Mouse (Mus musculus): ENCODE measurements around the gene Fam32a. TPM values are rescaled to one million over a fixed set of nuclear protein-coding genes. Genes with fewer than 3 reads are reported as not detected.
A peak's percentile ranks its signal among the peaks of the same experiment; 100 is the strongest.

Fam32a gene
- polyA plus RNA-seq (2012; rRNA removed) = 53.3 and 55.0 TPM in 2 replicates

GRCm38 (mm10) chr8:72219541-72220363, at the start of gene Fam32a:
Gene Fam32a (plus strand): TSS chr8:72219730.
- DNase-seq (ENCODE audit: low read depth, low spot score) = peak; percentile 91
- 10% methylated on average over 39 of the region's 39 CpGs for WGBS

DNA sequence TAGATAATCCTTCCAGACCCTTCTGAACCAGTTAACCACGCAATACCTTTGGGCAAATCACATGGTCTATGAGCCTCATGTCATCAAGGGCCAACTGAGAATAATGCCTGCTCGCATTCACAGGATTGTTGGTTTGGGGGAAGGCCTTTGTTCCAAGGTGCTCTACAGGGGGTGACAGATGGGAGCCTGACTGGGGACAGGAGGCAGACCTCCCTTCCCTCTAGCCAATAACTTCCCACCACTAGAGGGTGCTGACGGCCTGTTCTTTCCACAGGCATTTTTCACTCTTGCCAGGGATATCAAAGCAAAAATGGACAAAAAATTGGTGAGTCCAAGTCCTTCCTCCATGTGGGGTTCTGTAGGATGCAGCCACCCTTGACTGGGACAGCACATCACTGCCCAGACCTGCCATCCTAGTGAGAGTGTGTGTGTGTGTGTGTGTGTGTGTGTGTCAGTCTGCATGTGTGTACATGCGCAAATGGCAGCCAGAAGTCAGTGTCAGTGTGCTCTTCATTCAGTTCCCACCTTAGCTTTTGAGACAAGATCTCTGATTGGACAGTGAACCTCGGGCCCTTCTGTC, 42.1 kb upstream of the Fam32a start:
- WGBS = 71% methylated on average over 5 of the region's 5 CpGs
- no peak for DNase-seq (ENCODE audit: low read depth, low spot score)

- DNase-seq (ENCODE audit: low read depth, low spot score) = no peak
- WGBS = 75% methylated on average over 2 of the region's 2 CpGs
These were observed 35.9 kb upstream of the Fam32a start for GRCm38 (mm10) chr8:72183554-72184202.

DNA sequence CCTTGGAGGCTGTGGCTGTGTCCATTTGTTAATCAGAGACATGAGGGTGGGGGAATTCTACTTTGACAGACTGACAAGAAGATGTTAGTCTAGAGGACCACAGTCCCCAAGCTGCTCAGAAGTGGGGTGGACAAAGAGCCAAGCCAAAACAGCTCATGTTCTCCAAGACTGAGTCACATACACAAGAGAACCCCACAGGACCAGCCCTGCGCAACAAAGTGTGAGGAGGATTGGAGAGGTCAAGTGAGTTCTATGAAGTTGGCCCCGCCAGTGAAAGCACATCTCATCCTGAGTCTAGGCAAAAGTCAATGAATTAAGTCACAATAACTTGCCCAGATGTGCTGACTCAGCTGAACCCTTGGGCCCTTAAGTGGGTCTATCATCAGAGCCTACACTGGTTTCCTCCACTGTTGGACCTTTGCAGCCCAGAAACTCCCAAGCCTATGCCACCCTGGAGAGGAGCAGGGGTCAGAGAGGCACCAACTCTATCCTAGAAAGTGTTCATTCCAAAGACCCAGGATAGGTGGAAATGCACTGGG, 31.7 kb upstream of the Fam32a start:
- WGBS = 86% methylated on average over 2 of the region's 2 CpGs
- no peak for DNase-seq (ENCODE audit: low read depth, low spot score)

DNA sequence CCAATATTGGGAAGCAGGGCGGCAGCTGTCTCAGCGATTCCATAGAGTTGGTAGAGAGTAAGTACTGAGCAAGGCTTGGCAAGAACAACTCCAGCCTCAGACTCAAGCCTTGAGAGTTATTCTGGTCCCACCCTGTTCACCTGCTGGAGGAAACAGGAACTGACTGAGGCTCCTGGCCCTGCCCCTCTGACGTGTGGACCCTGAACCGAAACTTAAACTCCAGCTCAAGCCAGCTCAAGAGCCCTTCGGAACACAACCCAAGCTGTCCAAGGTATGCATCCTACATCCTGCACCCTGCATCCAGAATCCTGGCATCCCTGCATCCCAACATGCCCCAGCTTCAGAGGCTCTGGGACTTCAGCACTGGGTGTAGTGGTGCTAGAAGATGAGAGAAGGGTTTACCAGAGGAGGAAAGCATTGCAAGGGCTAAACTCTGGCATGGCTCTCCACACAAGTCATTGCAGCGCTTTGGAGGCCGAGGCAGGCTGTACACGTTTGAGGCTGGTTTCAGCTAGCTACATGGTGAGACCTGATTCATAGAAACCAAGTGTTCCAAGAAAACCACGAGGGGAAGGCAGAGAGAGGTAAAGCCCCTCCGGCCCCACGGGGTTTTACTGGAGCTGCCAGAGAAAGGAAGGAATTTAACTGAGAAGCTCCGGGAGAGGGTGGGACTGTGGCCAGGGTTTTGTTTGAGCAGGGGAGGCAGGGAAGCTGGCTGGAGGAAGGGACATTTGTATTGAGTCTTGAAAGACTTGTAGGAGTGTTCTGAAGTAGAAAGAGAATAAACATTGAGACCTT, 29.9 kb upstream of the Fam32a start, which contains the start of gene Hsh2d:
Hsh2d (plus strand) TSS at position 222 of the 798 bp plus-strand sequence.
- 23% methylated on average over 12 of the region's 12 CpGs for WGBS
- DNase-seq (ENCODE audit: low read depth, low spot score) = peak; percentile 43

DNA sequence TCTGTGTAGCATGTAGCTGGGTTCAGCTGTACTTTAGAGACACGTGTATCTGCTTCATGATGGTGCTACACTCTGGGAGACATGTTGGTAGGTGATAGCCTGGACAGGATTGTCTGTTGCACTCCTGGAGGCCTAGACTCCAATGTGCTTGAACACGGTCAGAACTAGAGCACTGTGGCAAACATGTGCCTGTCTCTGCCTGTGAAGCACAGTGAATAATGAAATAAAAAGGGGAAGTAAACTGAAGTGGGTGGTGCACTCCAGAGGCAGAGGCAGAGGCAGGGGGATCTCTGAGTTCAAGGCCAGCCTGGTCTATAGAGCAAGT, 29.4 kb upstream of the Fam32a start:
- no peak for DNase-seq (ENCODE audit: low read depth, low spot score)
- 32% methylated on average over 2 of the region's 2 CpGs for WGBS

GRCm38 (mm10) chr8:72192065-72192464, 27.5 kb upstream of the Fam32a start:
- no peak for DNase-seq (ENCODE audit: low read depth, low spot score)

DNA sequence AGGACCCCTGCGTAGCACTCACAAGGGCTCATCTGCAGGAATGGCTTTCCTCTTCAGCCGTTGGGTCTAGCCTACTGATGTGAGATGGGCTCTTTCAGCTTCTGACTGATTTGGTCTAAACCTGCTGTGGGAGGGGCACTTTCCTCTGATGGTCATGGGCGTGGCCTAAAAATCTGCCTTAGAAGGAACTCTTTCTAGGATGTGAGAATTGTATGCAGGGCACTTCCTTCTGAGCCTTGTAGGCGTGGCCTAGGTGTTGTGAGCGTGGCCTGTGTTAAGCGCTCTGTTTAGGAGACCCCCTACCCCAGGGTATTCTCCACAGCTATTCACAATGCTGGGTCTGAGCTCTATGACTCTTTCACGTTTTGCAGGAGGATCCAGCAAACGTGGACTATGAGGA, 21.5 kb upstream of the Fam32a start:
- WGBS = 70% methylated on average over 8 of the region's 8 CpGs

GRCm38 (mm10) chr8:72208582-72208981, 10.9 kb upstream of the Fam32a start:
- WGBS = 77% methylated on average over 1 of the region's 1 CpGs

More for the DNA sequence above, 21.5 kb upstream of the Fam32a start:
- DNase-seq (ENCODE audit: low read depth, low spot score) = no peak

DNA sequence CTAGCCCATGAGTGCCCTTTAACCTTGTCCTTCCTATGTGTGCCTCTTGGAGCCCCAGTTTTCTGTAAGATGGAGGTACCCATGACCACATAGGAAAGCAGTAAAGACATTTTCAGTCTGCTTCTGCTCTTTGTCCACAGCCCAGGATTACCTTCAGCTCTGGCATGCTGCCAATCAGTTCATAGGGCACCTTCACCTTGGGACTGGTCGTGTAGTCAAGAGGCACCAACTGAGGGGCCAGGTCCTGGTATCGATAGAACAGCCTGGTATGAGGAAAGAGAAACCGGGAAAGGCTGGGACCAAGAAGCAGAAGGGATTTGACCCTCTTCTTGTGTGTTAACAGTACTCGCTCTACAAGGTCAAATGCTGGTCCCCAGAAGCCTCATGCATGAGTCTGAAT, 9.3 kb upstream of the Fam32a start:
- DNase-seq (ENCODE audit: low read depth, low spot score) = no peak
- WGBS = 46% methylated on average over 4 of the region's 4 CpGs

More at GRCm38 (mm10) chr8:72208582-72208981, 10.9 kb upstream of the Fam32a start:
- no peak for DNase-seq (ENCODE audit: low read depth, low spot score)

GRCm38 (mm10) chr8:72210710-72211109, 8.8 kb upstream of the Fam32a start:
- DNase-seq (ENCODE audit: low read depth, low spot score) = no peak
- WGBS = 72% methylated on average over 2 of the region's 2 CpGs

DNA sequence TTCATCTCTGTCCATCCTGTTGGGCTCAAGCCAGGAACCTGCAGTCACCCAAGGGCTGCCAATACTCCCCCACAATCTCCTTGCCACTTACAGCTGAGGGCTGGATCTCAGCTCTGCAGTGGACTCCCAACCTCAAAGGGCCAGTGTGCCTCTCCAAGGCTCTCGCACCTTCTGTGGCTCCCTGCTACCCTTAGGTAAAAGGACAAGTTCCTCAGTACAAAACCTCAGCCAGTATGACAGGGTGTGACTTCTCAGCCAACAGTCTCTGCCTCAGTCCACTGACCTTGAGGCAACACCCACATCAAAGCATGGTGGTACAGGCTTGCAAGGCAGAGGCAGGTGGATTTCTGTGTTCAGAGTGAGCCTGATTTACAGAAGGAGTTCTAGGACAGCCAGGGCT, 7.7 kb upstream of the Fam32a start:
- DNase-seq (ENCODE audit: low read depth, low spot score) = no peak
- WGBS = 70% methylated on average over 1 of the region's 1 CpGs

GRCm38 (mm10) chr8:72212751-72213150, 6.8 kb upstream of the Fam32a start, which contains the start of gene Cib3:
Gene Cib3 (minus strand): TSS chr8:72212837.
- no peak for DNase-seq (ENCODE audit: low read depth, low spot score)
- WGBS = 26% methylated on average over 4 of the region's 4 CpGs

DNA sequence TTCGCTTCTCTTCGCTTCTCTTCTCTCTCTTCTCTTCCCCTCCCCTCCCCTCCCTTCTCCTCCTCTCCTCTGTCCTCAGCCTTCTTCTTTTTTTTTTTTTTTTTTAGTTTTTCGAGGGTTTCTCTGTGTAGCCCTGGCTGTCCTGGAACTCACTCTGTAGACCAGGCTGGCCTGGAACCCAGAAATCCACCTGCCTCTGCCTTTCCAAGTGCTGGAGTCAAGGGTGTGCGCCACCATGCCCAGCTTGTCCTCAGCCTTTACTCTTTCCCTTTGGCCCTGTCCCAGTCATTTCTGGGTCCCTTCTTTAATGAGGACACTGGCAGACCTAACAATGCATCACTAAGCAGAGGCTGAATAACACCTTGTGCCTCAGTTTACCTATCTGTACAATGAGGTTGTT, 6.0 kb upstream of the Fam32a start, which contains the start of gene Gm11034:
Gm11034 (minus strand) TSS at position 101 of the 400 bp plus-strand sequence.
- DNase-seq (ENCODE audit: low read depth, low spot score) = no peak
- 68% methylated on average over 4 of the region's 4 CpGs for WGBS

GRCm38 (mm10) chr8:72215060-72215459, 4.5 kb upstream of the Fam32a start:
- no peak for DNase-seq (ENCODE audit: low read depth, low spot score)
- 27% methylated on average over 2 of the region's 2 CpGs for WGBS

DNA sequence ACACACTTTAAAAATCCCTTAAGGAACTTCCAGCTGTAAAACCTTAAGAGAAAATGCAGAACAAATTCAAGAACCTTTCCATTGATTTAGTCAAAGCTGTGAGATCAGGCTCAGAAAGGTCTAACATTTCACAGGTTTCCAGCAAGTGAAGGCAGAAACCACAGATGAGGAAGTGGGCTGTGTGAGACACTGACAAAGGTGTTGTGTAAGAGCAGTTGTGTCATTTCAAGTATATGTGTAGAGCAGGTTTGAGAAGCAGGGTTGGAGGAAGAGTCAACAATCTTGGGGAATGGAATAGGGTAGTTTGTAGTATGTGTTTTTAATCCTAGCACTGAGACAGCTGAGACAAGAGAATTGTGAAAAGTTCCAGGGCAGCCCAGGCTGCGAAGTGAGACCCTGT, 3.7 kb upstream of the Fam32a start:
- DNase-seq (ENCODE audit: low read depth, low spot score) = no peak

GRCm38 (mm10) chr8:72218781-72219540, 569 bp upstream of the Fam32a start:
- DNase-seq (ENCODE audit: low read depth, low spot score) = no peak
- WGBS = 74% methylated on average over 10 of the region's 10 CpGs

More for the DNA sequence above, 3.7 kb upstream of the Fam32a start:
- 33% methylated on average over 1 of the region's 1 CpGs for WGBS

DNA sequence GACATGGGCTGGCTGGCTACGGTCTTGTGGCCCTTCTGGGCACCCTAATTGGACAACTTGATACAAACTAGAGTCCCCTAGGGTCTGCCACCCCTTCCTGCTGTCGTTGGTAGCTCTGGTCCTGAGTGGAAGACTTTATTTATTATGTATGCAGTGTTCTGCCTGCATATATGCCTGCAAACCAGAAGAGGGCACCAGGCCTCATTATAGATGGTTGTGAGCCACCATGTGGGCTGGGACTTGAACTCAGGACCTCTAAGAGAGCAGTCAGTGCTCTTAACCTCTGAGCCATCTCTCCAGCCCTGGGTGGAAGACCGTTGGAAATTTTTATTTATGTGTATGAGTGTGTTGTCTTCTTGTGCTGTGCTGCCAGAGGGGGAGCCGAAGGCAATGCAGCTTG, 1.2 kb downstream of the Fam32a start:
- DNase-seq (ENCODE audit: low read depth, low spot score) = no peak
- WGBS = 78% methylated on average over 4 of the region's 4 CpGs

DNA sequence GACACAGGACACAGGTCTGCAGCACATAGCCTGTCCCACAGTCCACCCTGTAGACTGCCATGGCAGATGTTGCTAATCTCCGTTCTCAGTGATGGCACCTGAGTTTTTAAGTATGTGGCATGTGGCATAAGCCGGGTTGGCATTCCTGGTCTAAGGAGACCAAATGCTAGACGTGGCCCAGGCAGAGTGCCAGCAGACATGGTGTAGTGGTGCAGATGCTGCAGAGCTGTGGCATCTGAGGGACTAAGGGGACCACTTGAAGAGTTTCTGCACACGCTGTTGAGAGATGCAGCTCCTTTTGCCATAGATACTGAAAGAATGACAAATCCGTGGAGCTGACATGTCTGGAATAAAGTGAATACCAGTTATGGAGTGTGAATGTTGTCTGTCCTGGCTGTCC, 3.1 kb downstream of the Fam32a start:
- DNase-seq (ENCODE audit: low read depth, low spot score) = no peak
- 92% methylated on average over 5 of the region's 5 CpGs for WGBS

Data from large intestine, adult 2 months (tissue).